Mouse (Mus musculus) cerebellum, adult 9-11 months (tissue): ENCODE measurements at regions not wholly inside any gene's neighbourhood (a gene's known extent, or its start where the extent isn't known, plus 50 kb on each side); places are given as distances from the start of the nearest gene placed in this dataset.
A peak's percentile ranks its signal among the peaks of the same experiment; 100 is the strongest.

Source experiments
- DNase-seq: peaks from one replicate; pipeline ENCODE4 v3.0.0; 2022

DNA sequence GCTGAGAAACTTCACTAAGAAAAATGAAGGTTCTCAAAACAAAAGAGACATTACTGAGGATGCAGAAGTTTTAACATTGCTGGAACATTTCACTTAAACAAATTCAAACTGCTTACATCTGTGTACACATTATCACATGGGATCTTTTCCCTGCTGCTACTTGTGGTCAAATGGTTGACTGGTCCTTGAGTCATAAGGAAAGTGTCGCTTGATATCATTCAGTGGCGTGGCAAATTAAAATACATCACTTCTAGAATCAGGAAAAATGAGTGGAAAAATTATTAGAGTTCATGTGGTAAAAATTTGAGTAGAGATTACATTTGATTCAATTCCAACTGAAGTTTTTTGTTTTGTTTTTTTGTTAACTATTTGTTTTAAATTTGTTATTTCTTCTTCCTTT is 420.2 kb upstream of the Adgrl2 start:
- DNase-seq: no peak

- DNase-seq: no peak
Measured at GRCm38 (mm10) chr3:149408858-149409257, 418.5 kb upstream of the Adgrl2 start.

DNA sequence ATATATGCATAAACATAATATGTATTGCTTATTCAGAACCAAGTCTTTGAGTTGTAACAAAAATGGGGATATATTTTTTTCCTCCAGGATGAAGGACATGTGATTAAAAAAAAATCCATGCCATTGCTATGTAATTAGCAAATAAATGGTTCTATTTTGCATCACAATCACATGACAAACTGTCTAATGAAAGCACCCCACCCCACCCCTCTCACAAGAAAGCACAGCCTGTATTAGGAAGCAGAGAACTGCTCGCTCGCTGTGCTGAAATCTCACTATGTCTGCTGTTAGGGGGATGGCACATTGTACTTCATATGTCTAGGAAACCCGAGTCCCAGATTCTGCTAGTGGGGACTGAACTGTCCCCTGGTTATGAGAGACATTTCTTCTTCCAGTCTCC is 415.5 kb upstream of the Adgrl2 start:
- DNase-seq: no peak

GRCm38 (mm10) chr3:149404691-149405090 is 414.3 kb upstream of the Adgrl2 start:
- DNase-seq: no peak

- no peak for DNase-seq
Measured at GRCm38 (mm10) chr3:149402496-149402895, 412.1 kb upstream of the Adgrl2 start.

- DNase-seq: no peak
Measured at GRCm38 (mm10) chr3:149395082-149395481, 404.7 kb upstream of the Adgrl2 start.

DNA sequence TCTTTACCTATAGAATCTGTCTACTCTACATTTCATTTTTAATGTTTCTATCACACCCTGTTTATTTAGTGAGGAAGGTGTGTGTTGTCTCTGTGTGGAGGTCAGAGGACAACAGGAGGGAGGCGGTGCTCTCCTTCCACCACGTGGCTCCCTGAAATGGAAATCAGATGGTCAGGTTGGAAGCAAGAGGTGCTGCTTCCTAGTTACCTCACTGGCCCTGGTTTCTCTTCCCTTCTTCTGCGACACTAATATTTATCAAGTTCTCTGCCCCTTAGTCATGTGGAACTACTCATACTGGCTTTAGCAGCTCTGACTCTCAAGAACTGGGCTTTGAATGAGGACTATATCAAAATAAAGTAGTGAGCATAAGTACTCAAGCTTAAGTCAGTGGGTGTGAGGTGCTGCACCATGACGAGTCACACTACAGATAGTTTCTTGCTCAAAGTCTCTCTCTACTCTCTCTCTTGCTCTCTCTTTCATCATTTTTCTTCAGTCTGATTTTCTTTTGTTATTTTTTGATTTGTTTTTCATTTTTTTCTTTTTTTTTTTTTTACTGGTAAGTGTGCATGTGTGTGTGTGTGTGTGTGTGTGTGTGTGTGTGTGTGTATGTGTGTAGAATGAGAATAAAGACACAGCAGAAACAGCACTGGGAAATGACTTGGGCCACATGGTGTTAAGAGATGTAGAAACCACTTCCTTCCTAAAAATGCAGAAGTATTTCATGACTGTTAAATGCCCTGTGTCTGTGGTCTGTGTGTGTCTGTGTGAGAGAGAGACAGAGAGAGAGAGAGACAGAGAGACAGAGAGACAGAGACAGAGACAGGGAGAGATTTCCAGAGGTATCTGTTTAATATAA is 403.2 kb upstream of the Adgrl2 start:
- no peak for DNase-seq

DNA sequence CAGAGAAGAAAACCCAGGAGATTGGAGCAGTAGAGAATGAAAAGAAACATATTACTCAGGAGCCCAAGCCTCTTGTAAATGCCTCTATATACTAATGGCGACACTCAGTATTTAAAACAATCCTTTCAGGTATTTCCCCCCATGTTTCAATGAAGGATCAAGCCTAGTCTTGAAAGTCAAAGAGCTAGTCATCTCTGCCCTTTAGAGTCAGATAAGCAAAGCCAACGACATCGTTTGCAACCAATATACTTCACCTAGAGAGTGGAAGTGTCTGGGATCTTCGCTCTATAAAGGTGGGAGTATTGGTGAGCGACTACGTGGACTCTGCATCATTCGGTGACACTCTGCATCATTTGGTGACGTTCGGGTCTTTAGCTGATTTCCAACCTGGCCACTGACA is 401.8 kb upstream of the Adgrl2 start:
- no peak for DNase-seq

DNA sequence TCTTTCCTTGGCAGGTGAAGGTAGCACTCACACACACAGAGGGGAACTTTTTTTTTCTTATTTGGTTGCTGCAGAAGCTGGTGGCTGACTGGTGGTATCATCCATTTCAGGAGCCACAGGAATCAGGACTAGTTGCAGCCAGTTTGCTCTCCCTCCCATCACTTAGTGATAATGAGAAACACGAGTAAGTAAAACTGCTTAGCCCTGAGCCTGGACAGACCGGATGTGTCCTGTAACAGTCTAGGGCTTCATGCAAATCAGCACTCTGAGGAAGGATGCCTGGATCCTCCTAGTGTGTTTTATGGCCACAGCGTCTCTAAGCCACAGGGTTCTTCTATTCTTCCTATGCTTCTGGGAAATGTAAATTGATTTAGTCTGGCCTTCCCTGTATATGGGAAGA is 397.2 kb upstream of the Adgrl2 start:
- no peak for DNase-seq

- DNase-seq: no peak
Measured at GRCm38 (mm10) chr3:149386027-149386426, 395.7 kb upstream of the Adgrl2 start.

GRCm38 (mm10) chr3:149385336-149385735 is 395.0 kb upstream of the Adgrl2 start:
- no peak for DNase-seq

DNA sequence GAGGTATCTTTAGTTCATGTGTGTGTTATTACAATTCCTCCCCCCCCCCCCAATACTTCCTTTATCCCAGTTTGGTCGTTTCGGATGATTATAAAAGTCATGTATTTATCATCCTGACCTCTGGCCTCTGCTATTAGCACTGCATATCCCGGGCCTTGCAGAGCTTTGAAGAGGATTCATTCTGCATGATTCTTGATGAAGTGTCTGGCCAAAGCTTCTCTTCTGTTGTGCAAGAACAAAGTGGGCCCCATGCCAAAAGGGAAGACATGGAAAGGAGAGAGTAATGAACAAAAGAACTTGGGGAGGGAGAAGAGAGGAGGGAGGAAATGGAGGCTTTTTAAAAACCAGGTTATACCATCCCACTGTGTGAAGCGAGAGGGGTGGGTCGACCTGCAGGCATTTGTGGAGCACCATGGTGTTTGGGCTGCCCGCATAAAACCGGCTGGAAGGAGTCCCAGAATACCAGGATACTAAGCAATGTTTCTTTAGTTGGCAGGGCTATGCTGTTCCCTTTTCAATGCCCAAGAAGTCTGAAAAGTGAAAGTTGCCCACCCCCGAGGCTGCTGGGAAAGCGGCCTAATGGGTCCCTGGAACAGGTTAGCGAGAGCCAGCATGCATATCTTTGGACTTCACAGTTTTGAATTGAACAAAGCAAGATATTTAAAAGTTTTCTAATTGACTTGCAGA is 391.3 kb upstream of the Adgrl2 start:
- DNase-seq: peak; percentile 5

DNA sequence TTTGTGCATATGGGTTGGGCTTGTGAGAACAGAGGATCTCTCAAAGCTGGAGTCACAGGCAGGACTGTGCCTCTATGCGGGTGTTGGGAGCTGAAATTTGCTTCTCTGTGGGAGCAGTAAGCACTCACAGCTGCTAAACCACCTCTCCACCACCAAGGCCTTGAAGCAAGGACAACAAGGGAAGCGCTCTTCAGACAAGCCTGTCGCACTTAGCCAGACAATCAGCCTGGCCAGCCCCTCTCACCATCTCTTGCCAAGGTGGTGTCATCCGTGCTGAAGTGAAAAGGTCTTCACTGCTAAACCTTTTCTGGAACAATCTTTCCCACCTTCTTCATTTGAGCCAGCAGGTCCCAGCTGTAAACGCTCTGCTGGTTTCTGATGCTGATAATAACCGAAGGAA is 390.7 kb upstream of the Adgrl2 start:
- DNase-seq: no peak

DNA sequence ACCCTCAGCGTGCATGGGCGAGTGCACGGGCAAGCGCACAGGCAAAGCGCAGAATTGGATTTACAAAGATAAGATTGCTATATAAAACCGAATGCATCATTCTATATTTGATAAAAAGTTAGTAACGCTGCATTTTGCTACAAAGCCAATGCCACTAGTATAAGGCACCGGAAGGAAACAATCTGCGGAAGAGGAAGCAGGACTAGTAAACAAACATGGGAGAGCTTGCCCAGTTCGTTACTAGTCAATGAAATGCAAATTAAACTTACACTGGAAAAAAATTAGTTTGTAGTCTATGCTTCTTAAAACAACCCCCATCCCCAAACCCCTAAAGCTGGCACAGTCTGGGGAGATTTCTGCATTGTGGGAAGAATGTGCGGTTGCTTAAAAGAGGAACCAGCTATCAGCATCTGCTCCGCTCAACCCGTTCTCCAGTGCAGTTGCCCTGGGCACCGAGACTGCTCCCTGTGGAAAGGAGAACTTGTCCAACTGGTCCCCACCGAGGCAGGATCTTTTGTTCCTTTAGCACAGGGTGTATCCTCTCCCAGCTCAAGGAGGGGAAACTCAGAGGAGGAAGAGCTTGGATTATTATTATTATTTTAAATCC is 389.6 kb upstream of the Adgrl2 start:
- DNase-seq: no peak

- no peak for DNase-seq
Measured at GRCm38 (mm10) chr3:149379249-149379865, 389.0 kb upstream of the Adgrl2 start.

DNA sequence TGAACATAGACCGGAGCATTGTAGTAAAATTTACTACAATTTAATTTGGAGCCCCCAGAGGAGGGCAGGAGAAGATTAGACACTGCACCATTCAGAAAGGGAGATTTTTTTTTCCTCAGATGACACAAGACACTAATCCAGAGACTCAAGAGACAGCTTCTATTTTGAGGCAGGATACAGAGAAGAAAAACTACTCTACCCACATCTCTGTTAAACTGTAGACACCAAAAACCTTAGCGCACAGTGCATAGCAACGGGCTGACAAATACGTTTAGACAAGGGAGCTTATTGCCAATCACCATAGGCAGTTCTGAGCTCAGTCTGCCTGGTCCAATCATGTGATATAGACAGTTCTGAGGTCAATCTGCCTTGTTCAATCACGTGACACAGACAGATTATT is 381.1 kb upstream of the Adgrl2 start:
- no peak for DNase-seq

DNA sequence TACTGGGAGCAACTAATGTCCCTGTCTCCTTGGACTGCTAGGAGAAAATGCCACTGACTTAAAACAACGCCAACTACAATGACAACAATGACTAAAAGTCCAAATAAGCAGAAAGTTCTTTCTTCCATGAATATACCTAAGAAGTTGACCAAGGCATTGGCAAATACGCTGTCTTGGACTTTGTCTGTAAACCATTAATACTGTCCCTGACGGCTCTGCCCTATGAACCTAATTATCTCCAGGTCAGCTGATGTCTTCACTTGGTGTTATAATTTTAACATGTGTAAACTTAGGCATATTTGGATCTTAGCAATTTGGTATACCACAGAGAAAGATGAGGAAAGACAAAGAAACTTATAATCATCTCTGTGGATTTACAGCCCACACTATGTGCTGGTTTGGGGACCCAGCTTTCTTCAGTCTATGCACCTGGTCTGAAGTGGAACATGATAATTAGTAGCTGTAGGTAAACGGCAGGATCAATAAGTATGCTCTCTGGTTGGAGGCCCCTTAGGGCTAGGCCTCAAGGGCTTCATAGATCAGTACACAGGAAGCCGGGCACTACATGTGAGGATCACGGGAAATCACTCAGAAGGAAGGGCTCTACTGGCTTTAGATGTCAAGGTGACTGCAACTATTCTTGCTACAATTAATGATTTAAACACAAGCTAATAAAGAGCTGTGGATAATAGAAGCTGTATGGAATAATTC is 380.3 kb upstream of the Adgrl2 start:
- no peak for DNase-seq

- no peak for DNase-seq
Measured at GRCm38 (mm10) chr3:149367888-149368287, 377.5 kb upstream of the Adgrl2 start.

DNA sequence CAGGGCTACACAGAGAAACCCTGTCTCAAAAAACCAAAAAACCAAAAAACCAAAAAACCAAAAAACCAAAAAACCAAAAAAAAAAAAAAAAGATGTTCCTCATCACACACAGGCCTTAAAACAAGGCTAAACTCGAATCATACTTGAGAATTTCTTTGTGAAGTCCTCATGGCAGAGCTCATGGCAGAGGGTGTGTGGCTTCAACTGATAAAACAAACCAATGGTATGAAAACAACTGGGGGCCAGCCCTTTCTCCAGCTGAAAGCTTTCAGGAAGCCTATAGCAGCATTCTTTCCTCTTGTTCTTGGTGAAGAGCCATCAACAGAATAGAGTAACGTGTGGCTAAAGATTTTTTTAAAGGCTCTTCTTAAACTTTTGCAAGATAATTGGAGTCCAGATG is 369.8 kb upstream of the Adgrl2 start:
- DNase-seq: no peak

DNA sequence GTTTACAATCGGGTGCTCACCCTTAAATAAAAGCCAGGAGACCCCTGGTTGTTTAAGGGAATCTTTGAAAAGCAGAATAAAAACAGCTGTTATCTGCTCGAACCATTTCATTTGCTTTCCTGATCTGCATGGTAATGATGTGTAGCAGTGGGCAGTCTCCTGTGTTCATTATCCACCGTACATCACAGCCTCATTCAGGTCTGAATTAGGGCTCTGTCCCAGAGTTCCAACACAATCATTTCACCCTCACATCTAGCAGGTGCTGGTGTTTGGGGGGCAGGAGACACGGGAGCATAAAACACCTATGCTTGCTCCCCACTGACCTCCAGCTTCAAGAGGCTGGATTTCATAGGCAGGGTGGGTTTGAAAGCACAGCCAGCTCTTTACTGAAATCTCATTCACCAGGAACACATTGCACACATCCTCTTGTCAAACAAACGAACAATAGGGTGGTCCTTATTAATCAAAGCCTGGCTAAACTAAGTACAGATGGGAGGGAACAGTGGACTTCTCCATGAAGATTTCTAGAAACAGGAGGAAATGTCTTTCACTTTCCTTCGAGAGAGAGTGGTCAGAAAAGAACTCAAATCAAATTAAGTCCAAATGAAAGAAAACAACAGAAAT is 368.3 kb upstream of the Adgrl2 start:
- no peak for DNase-seq

GRCm38 (mm10) chr3:149357903-149358569 is 367.7 kb upstream of the Adgrl2 start:
- no peak for DNase-seq

DNA sequence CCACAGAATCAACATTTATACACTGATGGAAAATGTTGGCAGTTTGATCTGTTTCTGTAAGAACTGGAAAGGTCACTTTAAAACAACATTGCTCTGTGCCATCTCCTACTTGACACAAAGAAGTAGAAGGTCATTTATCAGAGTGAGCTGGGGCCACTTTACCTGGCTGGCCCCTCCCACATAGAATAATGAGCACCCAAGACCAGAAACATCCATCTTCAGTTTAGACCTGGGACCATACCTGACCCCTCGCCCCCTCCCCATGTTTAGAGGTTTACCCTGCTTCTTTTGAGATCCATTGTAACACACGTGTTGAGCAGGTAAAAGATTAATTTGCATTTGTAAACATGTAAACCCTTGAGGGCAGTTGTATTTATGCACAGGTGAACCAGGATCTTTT is 366.8 kb upstream of the Adgrl2 start:
- DNase-seq: no peak
